Mouse (Mus musculus): ENCODE measurements at regions not wholly inside any gene's neighbourhood (a gene's known extent, or its start where the extent isn't known, plus 50 kb on each side); places are given as distances from the start of the nearest gene placed in this dataset.

GRCm38 (mm10) chr14:76618331-76619037 lies 61.8 kb upstream of the Serp2 start:
- in situ Hi-C loops (cut with MboI; ENCODE audit: unreplicated experiment in 2 of 2) = no loop called here

DNA sequence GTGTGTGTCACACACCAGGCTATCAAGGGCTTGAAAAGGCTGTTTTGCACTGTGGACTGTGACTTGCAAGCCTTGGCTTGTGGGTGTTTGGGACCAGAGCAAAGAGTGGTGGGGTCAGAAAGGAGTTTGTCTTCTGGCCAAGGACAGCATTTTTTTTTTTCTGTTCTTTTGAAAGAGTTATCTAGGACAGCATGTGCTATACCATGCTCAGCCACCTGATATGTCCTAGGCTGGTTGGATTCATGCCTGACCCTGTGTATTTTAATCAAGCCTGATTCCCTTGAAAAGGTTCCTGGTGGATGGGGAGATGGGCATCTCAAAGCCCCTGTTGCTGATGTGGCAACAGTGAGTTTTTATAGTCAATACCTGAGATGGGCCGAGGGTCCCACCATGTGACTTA lies 61.2 kb upstream of the Serp2 start:
- in situ Hi-C loops (cut with MboI; ENCODE audit: unreplicated experiment in 2 of 2) = no loop called here

DNA sequence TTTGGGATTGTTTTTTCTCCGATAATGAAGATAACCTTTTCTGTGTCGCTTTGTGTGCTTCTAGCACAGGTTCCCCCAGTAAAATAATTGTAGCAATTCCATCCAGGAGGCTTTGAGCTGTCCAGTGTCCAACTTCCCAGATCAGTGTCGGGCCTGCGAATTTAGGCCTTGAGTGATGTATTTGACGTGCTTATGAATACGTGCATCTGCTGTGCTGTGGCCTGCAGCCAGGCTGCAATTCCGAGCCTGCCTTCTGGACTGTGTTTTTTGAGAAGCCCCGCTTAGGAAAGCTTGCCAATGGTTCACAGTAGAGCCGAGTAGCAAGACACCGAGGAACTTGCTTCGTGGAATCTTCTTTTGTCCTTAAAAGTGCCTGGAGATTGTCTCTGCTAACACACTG lies 60.8 kb upstream of the Serp2 start:
- in situ Hi-C loops (cut with MboI; ENCODE audit: unreplicated experiment in 2 of 2) = no loop called here

DNA sequence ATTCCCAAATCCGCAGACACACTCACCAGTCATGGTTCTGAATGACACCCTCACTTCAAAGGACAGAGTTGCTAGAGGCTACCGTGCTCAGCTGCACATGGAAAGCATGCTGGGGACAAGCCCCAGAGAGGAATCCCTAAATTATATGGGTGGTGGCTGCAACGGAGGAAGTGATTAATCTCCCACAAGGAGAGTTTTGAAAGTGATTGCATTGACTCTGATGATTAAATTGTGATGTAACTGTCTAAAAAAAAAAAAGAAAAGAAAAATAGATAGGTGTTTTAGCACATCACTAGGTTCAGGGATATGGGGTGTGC lies 59.6 kb upstream of the Serp2 start:
- in situ Hi-C loops (cut with MboI; ENCODE audit: unreplicated experiment in 2 of 2) = no loop called here

DNA sequence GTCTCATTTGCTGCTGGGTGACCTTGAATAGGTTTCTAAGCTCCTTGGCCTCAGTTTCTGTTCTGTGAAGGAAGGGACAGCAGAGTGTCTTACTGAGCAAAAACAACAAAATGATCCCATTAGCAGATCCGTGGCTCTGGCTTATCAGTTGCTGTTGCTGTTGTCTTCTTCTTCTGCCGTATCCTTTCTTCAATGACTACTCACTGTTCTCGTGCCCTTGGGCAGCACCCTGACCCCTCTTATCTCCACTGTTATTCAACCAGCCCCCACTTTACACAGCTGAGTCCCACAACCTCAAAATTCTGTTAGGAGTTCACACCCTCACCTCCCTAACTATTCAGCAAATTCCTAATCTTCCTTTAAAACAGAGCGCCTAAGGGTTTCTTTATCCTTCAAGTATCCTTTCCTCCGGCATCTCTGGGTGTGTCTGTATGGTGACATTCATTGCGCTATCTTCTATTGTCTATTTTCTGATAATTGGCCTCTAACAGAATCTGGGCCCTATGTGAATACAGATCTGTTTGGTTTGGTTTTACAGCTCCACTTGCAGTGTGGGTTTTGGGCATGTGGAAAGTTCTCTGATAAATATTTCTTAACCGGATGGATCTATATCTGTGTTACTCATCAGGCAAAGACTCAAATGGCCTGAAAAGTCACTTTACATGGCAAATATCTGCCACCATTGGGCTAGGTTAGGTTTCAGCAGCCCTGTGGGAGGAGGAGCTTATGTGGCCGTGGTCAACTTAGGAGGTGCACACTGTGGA lies 59.1 kb upstream of the Serp2 start:
- in situ Hi-C loops (cut with MboI; ENCODE audit: unreplicated experiment in 2 of 2) = no loop called here

DNA sequence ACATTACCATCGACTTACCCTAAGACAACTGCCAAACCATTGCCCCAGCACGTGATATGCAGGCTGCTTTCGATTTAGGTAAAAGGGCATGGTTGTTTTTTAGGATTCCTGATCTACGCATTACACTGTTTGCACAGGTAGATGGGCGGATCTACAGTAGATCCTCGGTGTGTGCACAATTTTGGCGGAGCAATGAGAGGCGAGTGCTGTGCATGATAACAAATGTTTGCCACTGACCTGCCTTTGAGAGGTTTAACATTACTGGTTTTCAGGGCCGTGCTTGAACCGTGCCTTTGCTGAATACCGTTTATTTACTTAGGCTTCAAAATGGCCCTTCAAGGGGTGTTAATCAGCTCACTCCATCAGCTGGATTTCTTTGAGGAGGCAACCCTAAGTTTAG lies 58.5 kb upstream of the Serp2 start:
- in situ Hi-C loops (cut with MboI; ENCODE audit: unreplicated experiment in 2 of 2) = no loop called here

DNA sequence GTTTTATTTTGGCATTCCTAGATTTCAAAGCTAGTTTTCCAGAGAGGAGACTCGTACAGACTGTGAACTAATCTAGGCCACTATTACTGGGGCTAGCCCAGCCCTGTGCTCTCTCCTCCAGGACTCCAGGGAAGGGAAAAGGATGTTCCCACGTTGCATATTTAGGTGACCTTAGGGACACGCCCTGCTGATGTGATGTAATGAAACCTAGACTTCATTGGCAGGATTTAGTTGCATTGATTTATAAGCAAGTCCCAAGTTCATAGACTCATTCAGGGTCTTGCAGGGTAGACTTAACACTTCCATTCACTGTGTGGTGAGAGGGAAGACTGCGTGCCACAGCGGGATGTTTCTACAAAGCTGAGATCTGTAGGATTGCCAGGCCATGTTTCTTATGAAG lies 58.0 kb upstream of the Serp2 start:
- in situ Hi-C loops (cut with MboI; ENCODE audit: unreplicated experiment in 2 of 2) = no loop called here

GRCm38 (mm10) chr14:76613604-76614003 lies 56.9 kb upstream of the Serp2 start:
- in situ Hi-C loops (cut with MboI; ENCODE audit: unreplicated experiment in 2 of 2) = no loop called here

DNA sequence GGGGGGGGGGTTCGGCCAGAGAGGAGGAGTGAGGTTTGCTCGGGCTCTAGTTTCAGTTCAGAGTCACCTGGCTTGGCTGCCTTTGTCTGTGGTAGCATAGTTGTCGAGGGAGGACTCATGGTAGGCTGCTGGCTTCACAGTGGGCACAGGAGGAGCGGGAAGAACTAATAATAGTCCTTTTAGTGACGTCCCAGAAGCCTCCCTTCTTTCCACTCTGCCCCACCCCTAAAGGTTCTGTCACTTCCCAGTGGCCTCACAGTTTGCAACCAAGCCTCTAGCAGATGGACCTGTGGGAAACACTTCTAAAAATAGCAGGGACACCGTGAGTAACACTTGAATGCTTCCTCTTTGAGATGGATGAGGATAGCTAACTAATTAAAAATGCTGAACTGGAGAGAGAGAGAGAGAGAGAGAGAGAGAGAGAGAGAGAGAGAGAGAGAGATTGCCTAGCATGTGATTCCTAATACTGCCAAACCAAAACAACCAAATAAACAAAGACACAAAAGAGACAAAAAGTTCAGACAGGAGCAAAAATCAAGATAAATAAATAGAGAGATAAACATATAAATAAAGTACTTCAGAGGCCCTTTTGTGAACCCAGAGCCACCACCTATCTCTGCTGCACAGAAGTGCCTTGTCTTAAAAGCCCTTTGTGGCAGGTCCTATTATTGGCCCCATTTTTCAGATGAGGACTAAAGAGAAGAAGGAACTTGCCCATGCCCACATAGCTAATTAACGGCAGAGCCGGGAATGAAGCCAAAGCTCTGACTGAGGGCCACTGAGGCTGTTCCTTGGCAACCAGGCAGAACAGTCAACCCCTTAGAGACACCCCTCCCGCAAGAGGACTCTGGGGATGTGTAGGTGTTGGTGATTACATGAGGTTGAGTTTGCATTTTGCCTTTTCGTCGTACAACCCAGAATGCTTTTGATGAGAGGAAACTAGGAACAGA lies 54.0 kb upstream of the Serp2 start:
- in situ Hi-C loops (cut with MboI; ENCODE audit: unreplicated experiment in 2 of 2) = no loop called here

Data from v-Abl transformed pro-B cells (cell line).